Mouse (Mus musculus) forebrain, embryonic 16.5 days (tissue): Measurements from ENCODE around the gene Ugt1a10. TPM values are rescaled to one million over a fixed set of nuclear protein-coding genes. Genes with fewer than 3 reads are reported as not detected.

ENCODE experiments used
- ATAC-seq: fragments of 200-750 bp; cut with Nextera tagmentation; 2 replicates; pipeline ENCODE4 v1.8.0; 2017; ENCODE audit warnings: mild to moderate bottlenecking, moderate library complexity
- H3K27ac ChIP-seq: fragments of 300-500 bp; sonication (generic); 2 replicates; pipeline ENCODE4 v1.5.1; 2014; ENCODE audit warnings: low read length, control low read depth
- H3K27me3 ChIP-seq: fragments of 300-500 bp; sonication (generic); replicated peaks from 2 replicates; pipeline ENCODE4 v1.6.1; 2014; ENCODE audit warnings: low read length; ENCODE audit not compliant: control insufficient read depth, insufficient read depth
- H3K36me3 ChIP-seq: fragments of 300-500 bp; sonication (generic); 2 replicates; pipeline ENCODE4 v1.6.1; 2014; ENCODE audit not compliant: control insufficient read depth, insufficient read depth
- H3K4me1 ChIP-seq: fragments of 300-500 bp; sonication (generic); replicated peaks from 2 replicates; pipeline ENCODE4 v1.6.1; 2014; ENCODE audit warnings: low read length; ENCODE audit not compliant: control insufficient read depth, insufficient read depth
- H3K4me2 ChIP-seq: fragments of 300-500 bp; sonication (generic); 2 replicates; pipeline ENCODE4 v1.6.1; 2014; ENCODE audit warnings: mild to moderate bottlenecking, low read length, control low read depth
- H3K4me3 ChIP-seq: fragments of 300-500 bp; sonication (generic); replicated peaks from 2 replicates; pipeline ENCODE4 v1.5.1; 2014; ENCODE audit warnings: mild to moderate bottlenecking, low read length, control low read depth
- H3K9ac ChIP-seq: fragments of 300-500 bp; sonication (generic); replicated peaks from 2 replicates; pipeline ENCODE4 v1.6.1; 2014; ENCODE audit warnings: low read depth, low read length, control low read depth
- H3K9me3 ChIP-seq: fragments of 300-500 bp; sonication (generic); 2 replicates; pipeline ENCODE4 v1.6.1; 2016; ENCODE audit warnings: low read length; ENCODE audit not compliant: control insufficient read depth
- WGBS: fragments of 180-500 bp; shearing (Covaris S2); extraction: QIAGEN DNeasy Blood & Tissue Kit; methylation state at CpG from one replicate; pipeline ENCODE4 v1.1.7; 2014; 5-methylcytosine and 5-hydroxymethylcytosine counted together
- polyA plus RNA-seq: library from polyadenylated mRNA; unstranded; fragments of >200 nt; fragmentation: Nextera tagmentation; extraction: Ambion mirVana; gene quantifications from 2 replicates; pipeline ENCODE4 v1.2.1, GENCODE M21; 2015

Ugt1a10 gene
- polyA plus RNA-seq, 1 experiment from 2014 or later, result not detected

GRCm38 (mm10) chr1:88234646-88235045 is 179.5 kb downstream of the Ugt1a10 start:
- Histone ChIP-seq H3K9me3 (peaks cover 92% of the 10 kb centered on the region), H3K27ac (no peak overlapping the region), H3K4me3 (no peak overlapping the region), H3K27me3 (no peaks in the 10 kb centered on the region), H3K9ac (no peak overlapping the region), H3K4me1 (no peaks in the 10 kb centered on the region), H3K4me2 (no peak overlapping the region), H3K36me3 (no peaks in the 10 kb centered on the region)
- no peak for ATAC-seq
- 44% methylated on average over 5 of the region's 5 CpGs for WGBS

GRCm38 (mm10) chr1:88235046-88235893 is 180.1 kb downstream of the Ugt1a10 start:
- Histone ChIP-seq H3K9ac (no peak overlapping the region), H3K9me3 (peaks cover 92% of the 10 kb centered on the region), H3K4me1 (no peaks in the 10 kb centered on the region), H3K4me3 (no peak overlapping the region), H3K4me2 (no peak overlapping the region), H3K27ac (no peak overlapping the region), H3K36me3 (no peaks in the 10 kb centered on the region), H3K27me3 (no peaks in the 10 kb centered on the region)
- ATAC-seq, result no peak
- 62% methylated on average over 11 of the region's 11 CpGs for WGBS

DNA sequence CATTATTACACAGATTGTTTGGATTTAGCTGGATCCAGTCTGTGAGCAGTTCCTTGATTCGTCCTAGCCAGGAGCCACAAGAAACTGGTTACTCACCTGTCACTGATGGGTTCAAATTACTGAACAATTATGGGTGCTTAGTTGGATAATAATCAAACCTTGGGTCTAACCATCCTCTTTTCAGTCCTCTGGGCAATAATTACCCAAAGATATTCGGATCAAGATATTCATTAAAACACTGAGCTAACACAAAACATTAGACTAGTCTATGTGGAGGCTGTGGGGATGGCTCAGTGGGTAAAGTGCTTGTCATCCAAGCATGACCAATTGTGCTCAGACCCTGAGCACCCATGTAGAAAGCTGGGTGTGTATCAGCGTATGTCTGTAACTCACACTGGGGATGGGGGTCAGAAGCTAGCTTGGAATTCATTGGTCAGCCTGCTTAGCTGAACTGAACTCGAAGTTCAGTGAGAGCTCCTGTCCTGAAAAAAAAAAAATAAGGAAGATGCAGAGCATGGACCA is 180.8 kb downstream of the Ugt1a10 start:
- Histone ChIP-seq H3K4me2 (no peak overlapping the region), H3K36me3 (no peaks in the 10 kb centered on the region), H3K4me3 (no peak overlapping the region), H3K9me3 (peaks cover 93% of the 10 kb centered on the region), H3K4me1 (no peaks in the 10 kb centered on the region), H3K27me3 (no peaks in the 10 kb centered on the region), H3K9ac (no peak overlapping the region), H3K27ac (no peak overlapping the region)
- no peak for ATAC-seq
- 64% methylated on average over 4 of the region's 4 CpGs for WGBS

DNA sequence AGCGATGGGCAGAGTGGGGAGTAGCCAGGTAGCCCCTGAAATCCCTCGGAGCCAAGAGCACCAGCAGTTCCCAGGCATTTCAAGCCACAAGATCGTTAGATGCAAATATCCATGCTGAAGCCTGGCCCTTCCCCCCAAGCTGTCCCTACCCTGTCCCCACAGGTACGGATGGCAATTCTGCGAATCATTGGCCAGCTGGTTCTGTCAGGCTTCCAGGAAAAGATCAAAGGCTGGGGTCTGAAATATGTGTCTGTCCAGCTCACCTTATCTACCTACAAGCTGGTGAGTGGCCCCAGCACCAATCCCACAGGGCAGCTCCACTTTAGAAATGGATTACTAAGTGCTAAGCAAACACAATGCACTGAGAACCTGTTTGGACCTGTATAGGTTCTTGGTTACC is 182.1 kb downstream of the Ugt1a10 start:
- no peaks in the 10 kb centered on the region for H3K36me3 ChIP-seq
- H3K4me2 ChIP-seq, result no peak overlapping the region
- H3K4me1 ChIP-seq, result no peaks in the 10 kb centered on the region
- no peak overlapping the region for H3K9ac ChIP-seq
- H3K27ac ChIP-seq, result no peak overlapping the region
- H3K27me3 ChIP-seq, result no peaks in the 10 kb centered on the region
- H3K9me3 ChIP-seq, result peaks cover 87% of the 10 kb centered on the region
- WGBS, result 77% methylated on average over 5 of the region's 5 CpGs
- H3K4me3 ChIP-seq, result no peak overlapping the region
- ATAC-seq, result no peak

DNA sequence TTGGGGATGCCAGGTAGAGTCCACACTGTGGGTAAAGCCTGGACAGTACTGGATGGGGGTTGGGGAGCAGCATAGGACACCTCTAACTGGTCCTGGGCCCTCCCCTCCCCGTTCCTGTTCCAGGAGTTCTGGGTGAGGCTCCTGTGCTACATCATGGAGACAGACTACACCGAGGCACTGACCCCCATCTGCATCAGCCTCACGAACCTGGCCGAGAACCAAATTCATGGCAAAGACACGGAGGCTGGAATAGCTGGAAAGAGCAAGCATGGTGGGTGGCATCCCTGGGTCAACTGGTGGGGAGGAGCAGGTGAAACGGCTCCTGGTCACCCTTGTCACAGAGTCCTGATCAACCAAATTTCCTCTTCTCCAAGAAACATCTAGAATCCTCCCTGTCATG is 183.6 kb downstream of the Ugt1a10 start:
- no peak for ATAC-seq
- Histone ChIP-seq H3K36me3 (no peaks in the 10 kb centered on the region), H3K9ac (no peak overlapping the region), H3K4me2 (no peak overlapping the region), H3K4me3 (no peak overlapping the region), H3K27me3 (no peaks in the 10 kb centered on the region), H3K9me3 (peaks cover 85% of the 10 kb centered on the region), H3K4me1 (no peaks in the 10 kb centered on the region), H3K27ac (no peak overlapping the region)
- WGBS, result 80% methylated on average over 6 of the region's 6 CpGs

DNA sequence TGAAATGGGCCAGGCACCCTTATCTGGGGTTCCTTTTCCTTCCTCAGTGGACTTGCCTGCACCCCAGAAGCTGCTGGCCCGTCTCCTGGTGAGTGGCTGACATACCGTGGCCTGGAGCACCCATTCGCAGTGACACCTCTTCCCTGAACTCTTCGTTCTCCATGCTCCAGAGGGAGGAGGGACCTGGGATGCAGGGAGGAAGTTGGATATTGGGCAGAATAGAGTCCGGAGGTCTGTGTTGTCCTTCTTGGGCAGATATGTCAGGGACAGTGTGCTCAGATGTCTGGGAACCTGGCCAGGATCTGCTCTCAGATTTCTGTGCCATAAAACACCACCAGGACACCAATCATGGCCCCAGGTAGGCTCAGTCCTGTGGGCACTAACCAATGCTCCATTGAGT is 184.9 kb downstream of the Ugt1a10 start:
- Histone ChIP-seq H3K27me3 (no peaks in the 10 kb centered on the region), H3K4me3 (no peak overlapping the region), H3K27ac (no peak overlapping the region), H3K4me1 (no peaks in the 10 kb centered on the region), H3K36me3 (no peaks in the 10 kb centered on the region), H3K9me3 (peaks cover 86% of the 10 kb centered on the region), H3K4me2 (no peak overlapping the region), H3K9ac (no peak overlapping the region)
- WGBS, result 78% methylated on average over 5 of the region's 5 CpGs
- no peak for ATAC-seq

GRCm38 (mm10) chr1:88240579-88240978 is 185.4 kb downstream of the Ugt1a10 start:
- H3K9me3 ChIP-seq, result peaks cover 86% of the 10 kb centered on the region
- no peak overlapping the region for H3K9ac ChIP-seq
- 71% methylated on average over 4 of the region's 4 CpGs for WGBS
- H3K27me3 ChIP-seq, result no peaks in the 10 kb centered on the region
- H3K4me1 ChIP-seq, result no peaks in the 10 kb centered on the region
- no peak overlapping the region for H3K27ac ChIP-seq
- no peak overlapping the region for H3K4me3 ChIP-seq
- no peak for ATAC-seq
- no peak overlapping the region for H3K4me2 ChIP-seq
- no peaks in the 10 kb centered on the region for H3K36me3 ChIP-seq

- Histone ChIP-seq H3K9ac (no peak overlapping the region), H3K27ac (no peak overlapping the region), H3K36me3 (no peaks in the 10 kb centered on the region), H3K4me1 (no peaks in the 10 kb centered on the region), H3K4me2 (no peak overlapping the region), H3K27me3 (no peaks in the 10 kb centered on the region), H3K9me3 (peaks cover 90% of the 10 kb centered on the region), H3K4me3 (no peak overlapping the region)
- 67% methylated on average over 5 of the region's 5 CpGs for WGBS
- no peak for ATAC-seq
Observed at GRCm38 (mm10) chr1:88243861-88244260, 188.7 kb downstream of the Ugt1a10 start.

DNA sequence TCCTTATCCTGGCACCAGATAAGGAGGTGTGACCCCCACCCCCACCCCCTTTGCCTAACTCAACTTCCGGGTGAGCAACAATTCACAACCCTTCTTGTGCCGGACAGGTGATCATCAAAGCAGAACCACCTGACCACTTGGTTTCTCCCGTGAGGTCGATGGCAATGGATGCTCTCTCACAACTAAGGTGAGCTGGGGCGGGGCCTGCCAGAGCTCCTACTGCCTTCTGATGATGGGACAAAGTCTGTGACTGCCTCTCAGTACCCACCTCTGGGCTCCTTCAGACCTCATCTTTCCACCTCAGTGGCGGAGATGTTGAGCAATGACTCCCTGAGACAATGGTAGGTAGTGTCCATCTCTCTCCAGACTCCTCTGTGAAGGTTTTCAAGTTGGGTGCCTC is 190.7 kb downstream of the Ugt1a10 start:
- H3K4me1 ChIP-seq, result no peaks in the 10 kb centered on the region
- H3K4me3 ChIP-seq, result no peak overlapping the region
- no peak for ATAC-seq
- H3K4me2 ChIP-seq, result no peak overlapping the region
- H3K36me3 ChIP-seq, result no peaks in the 10 kb centered on the region
- no peaks in the 10 kb centered on the region for H3K27me3 ChIP-seq
- H3K9me3 ChIP-seq, result peaks cover 90% of the 10 kb centered on the region
- no peak overlapping the region for H3K9ac ChIP-seq
- no peak overlapping the region for H3K27ac ChIP-seq
- 77% methylated on average over 6 of the region's 6 CpGs for WGBS
